Mouse (Mus musculus): ENCODE data around the gene Lzts3.
A peak's percentile ranks its signal among the peaks of the same experiment; 100 is the strongest.
"Not testable (repeated sequence)": the region's sequence is repeated elsewhere in the genome, so short reads cannot be mapped to it uniquely, and the experiment has no call there.

The Lzts3 gene

DNA sequence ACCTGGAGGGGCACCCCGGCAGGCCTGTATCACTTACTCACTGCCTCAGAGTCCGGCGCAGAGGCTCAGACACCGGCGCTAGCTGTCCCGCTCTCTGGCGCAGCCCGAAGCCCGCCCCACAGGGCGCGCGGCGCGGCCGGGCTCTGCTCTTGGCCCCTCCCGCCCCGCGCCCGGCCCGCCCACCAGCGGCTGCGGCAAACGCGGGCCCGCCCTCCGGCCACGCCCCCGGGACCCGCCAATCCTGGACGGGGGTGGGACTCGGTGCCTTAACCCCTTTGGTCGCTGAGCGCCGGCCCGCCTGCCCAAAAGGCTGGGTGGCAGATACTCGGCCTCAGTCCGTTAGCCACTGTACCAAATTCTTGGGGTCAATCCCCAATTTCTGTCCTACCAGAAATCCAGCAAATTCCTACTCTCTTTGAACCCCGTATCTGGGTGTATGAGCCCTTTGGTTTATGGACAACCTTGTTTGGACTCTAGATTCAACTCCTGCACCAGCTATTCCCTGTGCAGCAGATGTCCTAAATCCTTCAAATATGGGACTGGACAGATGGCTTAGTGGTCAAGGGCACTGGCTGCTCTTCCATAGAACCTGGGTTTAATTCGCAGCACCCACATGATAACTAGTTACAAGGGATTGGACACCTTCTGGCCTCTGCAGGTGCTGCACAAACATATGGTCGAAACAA, at the start of gene Lzts3:
TSS of gene Lzts3 (minus strand) at position 120 of the 686 bp plus-strand sequence.
- DNase-seq (ENCODE audit: low read depth, low spot score): peak; percentile 89

DNA sequence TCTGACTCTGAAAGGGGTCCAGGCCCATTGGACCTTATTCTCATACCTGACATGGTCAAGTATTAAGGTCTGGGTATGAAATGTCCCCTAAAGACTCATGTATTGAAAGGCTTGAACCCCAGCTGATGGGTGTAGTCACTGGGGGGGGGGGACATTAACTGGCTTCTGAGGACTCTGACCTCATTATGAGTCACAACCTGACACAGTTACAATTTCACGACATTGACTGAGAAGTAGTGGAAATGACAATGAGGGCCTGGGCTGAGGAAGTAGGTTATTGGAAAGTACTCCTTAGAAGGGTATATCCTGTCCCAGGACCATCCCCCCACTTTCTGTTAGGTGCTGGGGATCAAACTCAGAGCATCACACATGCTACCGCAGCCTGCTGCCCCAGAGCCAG, 46.4 kb upstream of the Lzts3 start:
- no peak for DNase-seq (ENCODE audit: low read depth, low spot score)

DNA sequence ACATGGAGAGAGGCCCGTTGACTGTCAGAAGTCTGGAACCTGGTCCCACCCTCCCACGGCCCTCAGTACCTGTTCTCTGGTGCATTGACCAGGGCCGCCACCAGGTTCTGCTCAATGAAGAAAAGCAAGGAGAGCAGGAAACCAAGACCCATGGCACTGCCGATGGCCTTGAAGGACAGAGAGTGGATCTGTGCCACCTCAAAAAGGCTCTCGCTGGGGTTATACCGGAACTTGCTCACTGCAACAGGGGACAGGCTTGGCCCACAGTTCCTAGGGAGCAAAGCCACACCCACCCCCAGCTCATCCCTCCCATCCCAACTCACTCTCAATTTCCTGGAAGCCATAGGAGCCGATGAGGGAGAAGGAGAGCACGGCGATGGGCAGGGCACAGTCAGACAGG, 42.8 kb upstream of the Lzts3 start:
- DNase-seq (ENCODE audit: low read depth, low spot score): no peak

DNA sequence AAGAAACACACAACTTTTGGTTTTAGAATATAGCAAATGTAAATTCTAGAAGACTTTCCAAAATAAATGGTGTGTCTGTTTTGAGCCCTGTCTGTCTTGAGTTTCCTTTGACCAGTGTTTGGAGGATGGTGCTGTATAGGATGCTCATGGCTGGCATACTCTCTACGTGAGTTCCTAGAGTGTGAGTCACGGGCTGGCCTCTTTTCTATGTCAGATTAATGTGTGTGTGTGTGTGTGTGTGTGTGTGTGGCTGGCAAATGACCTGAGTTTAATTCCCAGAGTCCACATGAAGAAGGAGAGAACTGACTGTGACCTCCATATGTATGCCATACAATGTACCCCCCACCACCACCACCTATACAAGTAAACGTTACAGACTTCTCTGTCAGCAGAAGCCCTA, 38.9 kb upstream of the Lzts3 start:
- no peak for DNase-seq (ENCODE audit: low read depth, low spot score)

- DNase-seq (ENCODE audit: low read depth, low spot score): no peak
These were observed 37.3 kb upstream of the Lzts3 start for GRCm38 (mm10) chr2:130679899-130680298.

DNA sequence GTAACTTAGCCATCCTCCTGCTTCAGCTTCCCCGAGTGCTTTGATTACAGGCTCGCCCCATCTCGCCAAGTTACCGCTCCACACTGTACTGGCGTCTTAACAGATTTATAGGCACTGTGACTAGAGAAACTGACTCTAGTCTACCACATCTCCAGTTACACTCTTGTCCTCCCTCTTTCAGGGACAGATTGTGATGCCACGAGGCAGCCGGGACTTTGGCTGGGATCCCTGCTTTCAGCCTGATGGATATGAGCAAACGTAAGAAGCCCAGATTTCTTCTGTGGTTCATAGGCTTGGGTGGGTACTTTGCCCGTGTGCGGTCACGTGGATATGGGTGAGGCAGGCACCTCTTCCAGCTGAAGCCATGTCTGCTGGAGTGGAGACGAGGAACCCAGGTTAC, 36.6 kb upstream of the Lzts3 start:
- no peak for DNase-seq (ENCODE audit: low read depth, low spot score)

GRCm38 (mm10) chr2:130677211-130677610, 34.6 kb upstream of the Lzts3 start:
- no peak for DNase-seq (ENCODE audit: low read depth, low spot score)

DNA sequence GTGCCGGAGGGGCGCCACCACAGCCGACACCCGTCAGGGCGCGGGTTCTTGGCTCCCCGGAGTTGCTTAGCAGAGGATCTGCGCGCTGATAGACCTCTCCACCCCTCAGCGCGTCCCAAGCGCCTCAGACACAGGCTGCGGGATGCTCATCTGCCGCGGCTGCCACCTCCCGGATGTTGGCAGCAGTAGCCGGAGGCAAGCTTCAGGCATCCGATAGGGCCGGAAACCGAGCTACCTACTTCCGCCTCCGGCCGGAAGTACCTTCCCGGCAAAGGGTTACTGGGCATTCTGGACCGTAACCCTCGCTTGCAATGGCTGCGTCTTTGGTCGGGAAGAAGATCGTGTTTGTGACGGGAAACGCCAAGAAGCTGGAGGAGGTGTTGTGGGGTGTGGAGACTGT, 25.0 kb upstream of the Lzts3 start, which contains the start of gene Itpa:
TSS of gene Itpa (plus strand) at position 52 of the 400 bp plus-strand sequence.
- peak; percentile 92 for DNase-seq (ENCODE audit: low read depth, low spot score)

DNA sequence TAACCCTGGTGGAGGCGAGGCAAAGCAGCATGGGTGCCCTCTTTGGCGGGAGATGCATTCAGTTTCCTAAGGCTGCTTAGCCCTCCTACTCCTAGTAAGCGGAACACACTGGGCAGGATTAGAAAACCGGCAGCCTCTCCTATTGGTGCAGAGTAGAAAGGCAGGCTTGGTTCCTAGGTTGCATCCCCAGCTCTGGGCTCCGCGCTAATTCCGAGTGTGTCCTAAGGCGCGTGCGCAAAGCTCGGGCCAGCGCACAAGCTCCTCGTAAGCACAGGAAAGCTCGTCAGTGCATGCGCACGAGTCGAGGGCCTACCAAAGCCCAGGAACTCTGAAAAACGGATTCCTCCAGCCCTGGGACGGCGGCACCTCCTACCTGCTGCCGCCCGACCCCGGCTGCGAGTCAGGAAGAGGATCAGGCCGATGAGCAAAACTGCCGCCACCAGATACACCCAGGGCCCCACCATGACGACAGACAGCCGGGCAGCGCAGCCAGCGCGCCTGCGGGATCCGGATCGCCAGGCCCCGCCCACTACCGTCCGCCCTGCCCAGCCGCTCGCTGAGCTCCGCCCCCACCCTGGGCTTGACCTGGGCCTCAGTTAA, 21.6 kb upstream of the Lzts3 start, which contains the start of gene Ddrgk1:
TSS of gene Ddrgk1 (minus strand) at position 558 of the 600 bp plus-strand sequence.
- DNase-seq (ENCODE audit: low read depth, low spot score): peak; percentile 96

- DNase-seq (ENCODE audit: low read depth, low spot score): no peak
These were observed 20.7 kb upstream of the Lzts3 start for GRCm38 (mm10) chr2:130663342-130663741.

GRCm38 (mm10) chr2:130658530-130658929, 15.9 kb upstream of the Lzts3 start:
- no peak for DNase-seq (ENCODE audit: low read depth, low spot score)

DNA sequence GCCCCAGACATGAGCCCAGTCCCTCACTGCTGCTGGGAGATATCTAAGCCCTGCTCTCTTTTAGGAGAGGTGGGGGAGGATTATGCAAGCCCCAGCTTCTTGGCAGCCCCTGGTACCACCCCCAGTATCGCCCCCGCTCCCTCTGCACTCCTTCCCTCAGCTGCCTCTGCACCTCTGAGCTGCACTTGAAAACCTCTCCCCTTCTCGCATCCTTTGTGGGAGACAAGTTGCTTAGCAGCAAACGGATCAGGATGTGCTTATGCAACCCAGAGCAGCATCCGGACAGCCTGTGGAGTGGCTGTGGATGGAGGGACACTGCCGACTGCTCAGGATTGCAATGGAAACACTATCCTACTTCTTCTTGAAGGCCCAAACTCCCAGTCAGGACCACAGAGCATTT, 14.9 kb upstream of the Lzts3 start:
- DNase-seq (ENCODE audit: low read depth, low spot score): no peak

- DNase-seq (ENCODE audit: low read depth, low spot score): no peak
These were observed 13.9 kb upstream of the Lzts3 start for GRCm38 (mm10) chr2:130656536-130656935.

GRCm38 (mm10) chr2:130655660-130656339, 13.2 kb upstream of the Lzts3 start:
- no peak for DNase-seq (ENCODE audit: low read depth, low spot score)

- no peak for DNase-seq (ENCODE audit: low read depth, low spot score)
These were observed 11.2 kb upstream of the Lzts3 start for GRCm38 (mm10) chr2:130653760-130654159.

DNA sequence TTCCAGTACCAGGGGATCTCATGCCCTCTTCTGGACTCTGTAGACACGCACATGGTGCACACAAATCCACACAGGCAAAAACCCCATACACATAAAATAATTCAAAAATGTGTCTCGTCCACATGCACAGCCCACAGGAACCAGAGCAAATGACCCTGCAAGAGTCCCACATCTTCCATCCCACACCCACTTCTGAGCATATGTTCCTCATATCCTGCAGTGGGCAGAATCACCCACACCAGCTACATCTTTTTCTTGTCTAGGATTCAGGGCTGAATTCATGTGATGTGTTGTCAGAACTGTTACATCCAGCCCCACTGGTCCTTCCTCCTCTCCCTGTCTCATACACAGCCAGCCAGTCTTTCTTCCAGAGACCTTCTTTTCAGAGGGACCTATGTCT, 10.7 kb upstream of the Lzts3 start:
- DNase-seq (ENCODE audit: low read depth, low spot score): no peak

GRCm38 (mm10) chr2:130649028-130649427, 6.4 kb upstream of the Lzts3 start:
- DNase-seq (ENCODE audit: low read depth, low spot score): not testable (repeated sequence)

- no peak for DNase-seq (ENCODE audit: low read depth, low spot score)
These were observed 2.6 kb upstream of the Lzts3 start for GRCm38 (mm10) chr2:130645198-130645597.

DNA sequence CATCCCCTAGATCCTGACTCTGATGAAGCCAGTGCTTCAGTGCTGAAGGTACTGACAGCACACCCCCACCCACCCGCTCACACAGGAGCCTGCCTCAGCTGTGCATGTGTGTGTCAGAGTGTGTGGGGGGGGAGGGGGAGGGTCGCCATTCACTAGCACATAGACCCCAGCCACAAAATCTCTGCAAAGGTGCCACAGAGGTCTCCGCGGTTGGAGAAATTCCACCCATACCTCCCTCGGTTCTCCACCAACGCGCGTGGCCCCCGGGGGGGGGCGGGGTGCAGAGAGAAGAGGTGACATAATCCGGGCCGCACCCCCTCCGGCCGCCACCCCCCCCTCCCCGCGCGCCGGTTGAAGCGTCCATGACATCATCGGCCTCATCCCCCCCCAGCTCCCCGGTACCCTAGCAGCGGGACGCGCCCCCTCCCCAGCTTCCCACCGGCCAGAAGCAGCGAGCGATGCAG, 374 bp downstream of the Lzts3 start:
- no peak for DNase-seq (ENCODE audit: low read depth, low spot score)

GRCm38 (mm10) chr2:130641351-130642025, 1.1 kb downstream of the Lzts3 start:
- DNase-seq (ENCODE audit: low read depth, low spot score): no peak

GRCm38 (mm10) chr2:130639276-130639675, 3.3 kb downstream of the Lzts3 start:
- no peak for DNase-seq (ENCODE audit: low read depth, low spot score)

DNA sequence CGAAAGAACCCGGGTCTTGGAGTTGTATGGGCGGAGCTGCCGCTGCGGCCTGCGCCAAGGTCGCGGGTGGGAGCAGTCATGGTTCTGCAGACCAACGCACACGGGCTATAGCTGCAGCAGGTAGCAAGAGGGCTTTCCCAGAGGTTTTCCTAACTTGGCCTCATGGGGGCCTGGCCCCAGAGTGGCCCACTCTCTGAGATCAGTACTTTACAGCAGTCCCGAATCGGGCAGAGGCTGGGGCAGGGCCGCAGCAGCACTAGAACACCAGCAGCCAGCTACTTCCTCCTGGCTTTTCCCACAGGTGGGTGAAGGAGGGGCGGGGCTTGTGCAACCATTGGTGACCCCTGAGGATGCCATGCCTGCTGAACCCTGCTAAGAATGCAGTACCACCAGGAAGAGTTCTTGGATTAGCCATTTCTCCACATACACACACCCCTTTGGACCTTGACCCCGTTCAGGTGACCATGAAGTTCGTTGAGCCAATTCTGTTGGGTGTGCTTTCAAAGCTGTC, 4.4 kb downstream of the Lzts3 start:
- DNase-seq (ENCODE audit: low read depth, low spot score): no peak

All from mesoderm, embryonic 11.5 days (tissue).